Mouse (Mus musculus) adrenal gland, postnatal 36 days (tissue): ENCODE measurements around the gene Tgds. TPM values are rescaled to one million over a fixed set of nuclear protein-coding genes. Genes with fewer than 3 reads are reported as not detected.

ENCODE experiments used
- total RNA-seq, 2 experiments: library from RNA; stranded (reverse); gene quantifications; 2 replicates each; pipeline ENCODE4 v1.2.3; 2021

The Tgds gene
- total RNA-seq, 2 experiments from 2014 or later, result 17.6 to 24.9 TPM

Other genes starting within 250 kb of the Tgds start
- under 1 TPM in 1 of 2 experiments, not detected in 1; 0.20 TPM for gene Dct, start 80.5 kb downstream of the Tgds start, total RNA-seq
- gene Gpr180, start 4.4 kb upstream of the Tgds start, total RNA-seq, result 10 to 100 TPM; 28.2 to 31.9 TPM
- under 1 TPM in 1 of 2 experiments, not detected in 1; 0.10 TPM for gene Sox21, start 104.3 kb upstream of the Tgds start, total RNA-seq
- not detected for gene Gm9376, start 134.2 kb upstream of the Tgds start, total RNA-seq